27 mouse cellular contexts compared by ENCODE assay signal in genomic region chr10:114796872-114797271, GRCm38 (mm10). TPM values are rescaled to one million over a fixed set of nuclear protein-coding genes. Genes with fewer than 3 reads are reported as not detected.
DNase-seq lines count a peak whose midpoint lies in the region; ATAC-seq and TF ChIP-seq lines count a peak whose summit lies in the region.
"Had no signal": no experiment of that assay in that cellular context is flagged by ENCODE, and none has a peak within 500 bp of the region (broad histone marks: within the 10 kb centered on the region; RNA-seq: fewer than 3 reads in every experiment).

No protein-coding gene starts in this region.

- no peaks in the 10 kb centered on the region for H3K9me3 ChIP-seq in hindbrain, embryonic 14.5 days (ENCODE audit: control insufficient read depth, low read length)
- H3K9me3 ChIP-seq in hindbrain, embryonic 10.5 days = no peaks in the 10 kb centered on the region
- no peaks in the 10 kb centered on the region for H3K9me3 ChIP-seq in hindbrain, postnatal 0 days (ENCODE audit: low read length)
- no peaks in the 10 kb centered on the region for H3K9me3 ChIP-seq in hindbrain, embryonic 12.5 days (replicated peaks)
- H3K9me3 ChIP-seq: embryonic facial prominence, embryonic 13.5 days; embryonic facial prominence, embryonic 15.5 days; forebrain, embryonic 10.5 days; forebrain, embryonic 12.5 days had no signal

- TF ChIP-seq POLR2A in cerebellum, adult 2 months (IDR thresholded peaks at IDR 0.05; ENCODE audit: borderline replicate concordance, insufficient read depth, low read length) = no peak

- peak overlapping the region; percentile 30; the same call in 1 of the 2 replicates for H3K4me2 ChIP-seq in hindbrain, embryonic 14.5 days (replicated peaks)
- H3K4me2 ChIP-seq in hindbrain, postnatal 0 days (ENCODE audit: low read depth, low read length) = peak overlapping the region; percentile 35
- no peak overlapping the region for H3K4me2 ChIP-seq in hindbrain, embryonic 12.5 days (replicated peaks)
- H3K4me2 ChIP-seq: embryonic facial prominence, embryonic 13.5 days; embryonic facial prominence, embryonic 15.5 days; forebrain, embryonic 12.5 days had no signal

- ATAC-seq in hindbrain, embryonic 14.5 days (ENCODE audit: low FRiP score) = no peak
- no peak for ATAC-seq in hindbrain, postnatal 0 days
- no peak for ATAC-seq in hindbrain, embryonic 12.5 days (ENCODE audit: low FRiP score)
- ATAC-seq: activated CD4-positive, CD25-positive, alpha-beta regulatory T cell, adult 4 months; CD4-positive, CD25-positive, alpha-beta regulatory T cell, adult 4 months; forebrain, embryonic 14.5 days; forebrain, embryonic 16.5 days; Patski had no signal

- H3K27ac ChIP-seq in cerebellum, adult 2 months (ENCODE audit: insufficient read depth, low read length) = no peak overlapping the region
- H3K27ac ChIP-seq in hindbrain, embryonic 14.5 days = no peak overlapping the region
- H3K27ac ChIP-seq in hindbrain, embryonic 10.5 days = no peak overlapping the region
- no peak overlapping the region for H3K27ac ChIP-seq in hindbrain, postnatal 0 days
- no peak overlapping the region for H3K27ac ChIP-seq in hindbrain, embryonic 12.5 days
- H3K27ac ChIP-seq: embryonic facial prominence, embryonic 13.5 days; embryonic facial prominence, embryonic 15.5 days; forebrain, embryonic 10.5 days; forebrain, embryonic 12.5 days had no signal

- 9% methylated on average over 5 of the region's 5 CpGs for WGBS in cerebellum, adult 2 months
- WGBS in hindbrain, embryonic 14.5 days = 84% methylated on average over 5 of the region's 5 CpGs
- WGBS in hindbrain, embryonic 10.5 days = 89% methylated on average over 5 of the region's 5 CpGs
- WGBS in hindbrain, postnatal 0 days = 74% methylated on average over 5 of the region's 5 CpGs
- 88% methylated on average over 5 of the region's 5 CpGs for WGBS in hindbrain, embryonic 12.5 days

- peak overlapping the region; percentile 46 for H3K4me3 ChIP-seq in cerebellum, adult 2 months (replicated peaks; ENCODE audit: insufficient read depth, low read depth, low read length)
- no peak overlapping the region for H3K4me3 ChIP-seq in hindbrain, embryonic 14.5 days (replicated peaks; ENCODE audit: low read length)
- H3K4me3 ChIP-seq in hindbrain, embryonic 10.5 days = no peak overlapping the region
- no peak overlapping the region for H3K4me3 ChIP-seq in hindbrain, postnatal 0 days (ENCODE audit: low read length)
- no peak overlapping the region for H3K4me3 ChIP-seq in hindbrain, embryonic 12.5 days
- H3K4me3 ChIP-seq: embryonic facial prominence, embryonic 13.5 days; embryonic facial prominence, embryonic 15.5 days; erythroblast, embryonic 14.5 days; forebrain, embryonic 10.5 days; forebrain, embryonic 12.5 days had no signal

- H3K27me3 ChIP-seq in cerebellum, adult 2 months (ENCODE audit: control insufficient read depth, insufficient read depth, low read length) = no peaks in the 10 kb centered on the region
- H3K27me3 ChIP-seq in hindbrain, embryonic 14.5 days (ENCODE audit: control insufficient read depth, insufficient read depth, low read length) = peaks cover 15% of the 10 kb centered on the region; the same call in 1 of the 2 replicates
- peaks cover 36% of the 10 kb centered on the region for H3K27me3 ChIP-seq in hindbrain, embryonic 10.5 days (ENCODE audit: insufficient read depth, poor library complexity, severe bottlenecking)
- H3K27me3 ChIP-seq in hindbrain, postnatal 0 days (ENCODE audit: insufficient read depth, low read length) = no peaks in the 10 kb centered on the region
- peaks cover 23% of the 10 kb centered on the region for H3K27me3 ChIP-seq in hindbrain, embryonic 12.5 days
- H3K27me3 ChIP-seq: CH12.LX had no signal

- peaks cover 10% of the 10 kb centered on the region for H3K4me1 ChIP-seq in cerebellum, adult 2 months (ENCODE audit: control insufficient read depth, insufficient read depth, low read length)
- H3K4me1 ChIP-seq in hindbrain, embryonic 14.5 days (replicated peaks; ENCODE audit: control insufficient read depth, insufficient read depth, low read length) = 0 out of 2 replicates have a peak, but pooled peaks cover 7% of the 10 kb centered on the region
- H3K4me1 ChIP-seq in hindbrain, embryonic 10.5 days (replicated peaks) = peaks cover 27% of the 10 kb centered on the region
- 0 out of 2 replicates have a peak, but pooled peaks cover 4% of the 10 kb centered on the region for H3K4me1 ChIP-seq in hindbrain, postnatal 0 days (ENCODE audit: insufficient read depth, low read length)
- peaks cover 9% of the 10 kb centered on the region for H3K4me1 ChIP-seq in hindbrain, embryonic 12.5 days

- TF ChIP-seq CTCF in cerebellum, adult 2 months (IDR thresholded peaks at IDR 0.05; ENCODE audit: borderline replicate concordance, insufficient read depth, low read depth, low read length) = no peak
- no peak for TF ChIP-seq CTCF in hindbrain, postnatal 0 days (IDR thresholded peaks at IDR 0.05; ENCODE audit: low read depth)

- no peak overlapping the region for H3K9ac ChIP-seq in hindbrain, embryonic 14.5 days
- H3K9ac ChIP-seq in hindbrain, postnatal 0 days (replicated peaks; ENCODE audit: low read length) = no peak overlapping the region
- no peak overlapping the region for H3K9ac ChIP-seq in hindbrain, embryonic 12.5 days
- H3K9ac ChIP-seq: embryonic facial prominence, embryonic 13.5 days; embryonic facial prominence, embryonic 15.5 days; forebrain, embryonic 12.5 days had no signal

- peak in 1 of 2 experiments; percentile 48 for DNase-seq in cerebellum, adult 2 months
- no peak for DNase-seq in cerebellum, postnatal 14 days
- DNase-seq in hindbrain, embryonic 14.5 days (ENCODE audit: low spot score) = no peak
- DNase-seq in hindbrain, embryonic 10.5 days (ENCODE audit: low spot score) = no peak
- DNase-seq in hindbrain, postnatal 0 days (ENCODE audit: low spot score) = no peak
- DNase-seq in brain, adult 2 months (ENCODE audit: low read depth, low spot score) = peak; percentile 56
- DNase-seq: adrenal gland, adult 8-10 months; adrenal gland, postnatal 14 days; adrenal gland, postnatal 36 days; B cell, adult 2 months; cerebellum, adult 11 months; cerebellum, adult 9-11 months; embryo, embryonic 11 days had no signal

- no peaks in the 10 kb centered on the region for H3K36me3 ChIP-seq in hindbrain, embryonic 14.5 days (replicated peaks; ENCODE audit: control insufficient read depth, insufficient read depth)
- H3K36me3 ChIP-seq in hindbrain, embryonic 10.5 days = no peaks in the 10 kb centered on the region
- H3K36me3 ChIP-seq in hindbrain, postnatal 0 days (ENCODE audit: insufficient read depth, low read length) = no peaks in the 10 kb centered on the region
- no peaks in the 10 kb centered on the region for H3K36me3 ChIP-seq in hindbrain, embryonic 12.5 days
- H3K36me3 ChIP-seq: embryonic facial prominence, embryonic 13.5 days; embryonic facial prominence, embryonic 15.5 days; forebrain, embryonic 10.5 days; forebrain, embryonic 12.5 days; G1E had no signal

RNA-seq across cellular contexts. Expression of gene Trhde, which starts 5.2 kb away (rescaled TPM):
- 16.9 and 18.9 TPM in 2 replicates for polyA plus RNA-seq in cerebellum, adult 2 months (2012; rRNA removed)
- polyA plus RNA-seq in hindbrain, embryonic 14.5 days (2014; fragmentation: Nextera tagmentation; extraction: Ambion mirVana) = 7.7 and 9.5 TPM in 2 replicates
- 0.90 and 0.98 TPM in 2 replicates for polyA plus RNA-seq in hindbrain, embryonic 10.5 days (2016; fragmentation: Nextera tagmentation; extraction: Ambion mirVana)
- 23.9 and 26.5 TPM in 2 replicates for total RNA-seq in hindbrain, postnatal 0 days (2014; rRNA removed)
- polyA plus RNA-seq in hindbrain, postnatal 0 days (2015; fragmentation: Nextera tagmentation; extraction: Ambion mirVana) = 6.1 and 6.3 TPM in 2 replicates
- polyA plus RNA-seq in hindbrain, embryonic 12.5 days (2016; fragmentation: Nextera tagmentation; extraction: Ambion mirVana) = 3.7 and 4.1 TPM in 2 replicates
- total RNA-seq: CH12.LX; common myeloid progenitor, adult 5-6 weeks had no signal
- polyA plus RNA-seq: activated CD4-positive, CD25-positive, alpha-beta regulatory T cell, adult 4 months; CD4-positive, CD25-positive, alpha-beta regulatory T cell, adult 4 months; erythroblast, embryonic 14.5 days; G1E; Patski had no signal
